Mouse (Mus musculus) right cerebral cortex, postnatal 14 days (tissue): ENCODE results near the gene Kcnma1.

Experiments used
- DNase-seq: peaks from one replicate; pipeline ENCODE4 v3.0.0; 2022

Kcnma1 gene

DNA sequence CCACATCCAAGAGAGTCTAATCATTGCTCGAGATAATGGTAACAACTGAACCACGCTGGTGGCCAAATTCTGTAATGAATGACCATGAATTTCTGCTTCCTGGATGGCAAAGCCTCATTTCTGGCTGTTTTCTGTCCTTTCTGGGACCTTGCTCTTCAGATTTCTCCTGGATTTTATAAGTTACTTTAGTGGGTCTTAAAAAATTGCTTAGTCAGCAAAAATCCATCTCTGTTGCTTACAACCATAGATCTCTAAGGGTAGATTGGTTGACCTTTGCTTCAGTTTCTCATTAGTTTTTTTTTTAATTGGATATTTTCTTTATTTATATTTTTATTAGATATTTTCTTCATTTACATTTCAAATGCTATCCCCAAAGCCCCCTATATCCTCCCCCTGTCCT is 496.9 kb downstream of the Kcnma1 start:
- DNase-seq: no peak

DNA sequence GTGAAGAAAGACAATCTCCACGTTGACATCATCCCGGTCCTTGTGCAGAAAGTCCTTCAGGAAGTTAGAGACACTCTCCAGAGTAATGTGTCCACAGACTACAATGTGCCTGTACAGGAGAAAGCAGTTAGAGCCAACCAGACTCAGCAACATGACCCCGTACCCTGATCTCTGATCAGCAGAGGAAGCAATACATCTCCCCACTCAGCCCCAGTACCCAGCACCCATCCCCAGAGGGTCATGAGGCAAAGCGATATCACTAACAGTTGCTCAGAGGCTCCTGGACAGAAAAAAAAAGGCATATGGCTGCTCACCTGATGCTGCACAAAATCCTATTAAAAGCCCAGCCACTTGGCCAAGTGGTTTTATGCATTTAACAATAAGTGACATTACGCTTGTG is 504.5 kb downstream of the Kcnma1 start:
- DNase-seq: no peak

DNA sequence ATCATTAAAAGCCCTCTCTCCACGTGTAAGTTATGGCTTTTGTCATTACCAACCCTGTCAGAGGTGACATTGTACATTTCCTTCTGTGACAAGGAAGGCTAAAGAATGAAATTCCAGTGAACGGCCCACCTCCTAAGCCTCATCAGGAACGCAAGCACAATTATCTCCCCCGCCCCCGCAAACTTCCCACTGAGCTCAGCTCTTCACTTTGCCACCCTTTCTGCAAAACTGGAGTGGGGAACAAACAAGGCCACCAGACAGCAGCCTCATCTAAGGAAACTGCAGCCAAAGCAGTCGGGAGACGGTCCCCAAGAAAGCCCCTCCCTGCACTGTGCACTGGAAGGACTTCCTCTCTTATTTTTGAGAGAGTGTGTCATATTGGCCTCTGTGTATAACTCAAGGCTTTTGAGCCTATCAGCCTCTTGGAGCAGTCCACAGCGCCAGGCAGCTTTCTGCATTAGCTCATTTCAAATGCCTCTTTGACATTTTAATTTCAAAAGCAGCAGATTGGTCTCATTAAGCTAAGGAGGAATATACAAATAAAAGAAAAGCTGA is 512.0 kb downstream of the Kcnma1 start:
- peak; percentile 16 for DNase-seq

DNA sequence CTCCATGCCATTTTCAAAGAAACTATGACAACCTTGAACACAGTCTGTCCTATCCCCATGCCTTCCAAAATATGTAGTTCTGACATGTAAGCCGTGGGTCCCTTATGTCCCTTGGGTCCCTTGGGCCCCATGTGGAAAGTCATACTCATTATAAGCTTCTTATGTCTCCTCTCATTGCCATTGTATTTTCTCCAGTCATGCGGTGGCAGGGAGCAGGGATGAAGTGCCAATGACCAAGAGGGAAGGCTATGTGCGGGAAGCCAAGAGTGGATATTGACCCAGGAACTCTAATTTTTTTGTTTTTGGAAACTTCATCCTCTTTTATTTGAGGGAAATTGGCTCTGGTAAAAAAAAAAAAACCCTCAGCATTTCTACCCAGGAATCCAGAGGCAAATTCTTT is 517.5 kb downstream of the Kcnma1 start:
- no peak for DNase-seq

DNA sequence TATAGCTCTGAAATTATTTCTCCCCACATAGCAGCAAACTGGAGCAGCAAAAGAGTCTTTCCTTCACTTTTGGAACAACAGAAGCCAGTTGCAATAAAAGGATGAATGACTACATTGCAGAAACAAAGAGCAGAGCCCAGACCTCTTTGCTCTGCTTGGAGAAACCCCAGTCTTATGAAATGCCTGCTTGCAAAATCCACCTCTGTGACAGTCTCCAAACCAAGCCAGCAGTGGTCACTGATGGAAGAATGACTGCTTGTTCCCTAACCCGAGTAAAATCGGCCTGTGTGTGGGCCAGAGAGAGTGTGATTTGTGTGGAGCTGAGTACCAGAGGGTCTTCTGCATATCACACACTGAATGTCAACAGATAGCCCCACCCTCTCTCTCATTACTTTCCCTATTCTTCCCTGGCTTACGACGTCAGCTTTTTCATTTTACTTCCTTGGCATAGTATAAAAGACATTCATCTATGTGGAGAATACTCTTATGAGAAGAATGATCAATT is 518.0 kb downstream of the Kcnma1 start:
- DNase-seq: no peak

DNA sequence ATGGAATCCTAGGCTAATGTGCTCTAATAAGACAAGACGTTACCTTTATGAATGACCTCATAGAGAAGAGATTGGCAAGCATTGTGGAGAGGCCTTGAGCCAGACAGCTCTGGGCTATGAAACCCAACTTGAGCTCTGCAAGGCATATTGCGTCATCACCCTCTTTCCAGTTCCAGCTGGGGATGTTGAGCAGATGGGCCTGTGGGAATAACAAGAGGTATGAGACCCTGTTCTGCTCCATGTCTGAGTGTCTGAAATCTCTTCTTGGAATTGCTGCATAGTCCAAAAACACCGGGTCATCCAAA is 519.8 kb downstream of the Kcnma1 start:
- no peak for DNase-seq

DNA sequence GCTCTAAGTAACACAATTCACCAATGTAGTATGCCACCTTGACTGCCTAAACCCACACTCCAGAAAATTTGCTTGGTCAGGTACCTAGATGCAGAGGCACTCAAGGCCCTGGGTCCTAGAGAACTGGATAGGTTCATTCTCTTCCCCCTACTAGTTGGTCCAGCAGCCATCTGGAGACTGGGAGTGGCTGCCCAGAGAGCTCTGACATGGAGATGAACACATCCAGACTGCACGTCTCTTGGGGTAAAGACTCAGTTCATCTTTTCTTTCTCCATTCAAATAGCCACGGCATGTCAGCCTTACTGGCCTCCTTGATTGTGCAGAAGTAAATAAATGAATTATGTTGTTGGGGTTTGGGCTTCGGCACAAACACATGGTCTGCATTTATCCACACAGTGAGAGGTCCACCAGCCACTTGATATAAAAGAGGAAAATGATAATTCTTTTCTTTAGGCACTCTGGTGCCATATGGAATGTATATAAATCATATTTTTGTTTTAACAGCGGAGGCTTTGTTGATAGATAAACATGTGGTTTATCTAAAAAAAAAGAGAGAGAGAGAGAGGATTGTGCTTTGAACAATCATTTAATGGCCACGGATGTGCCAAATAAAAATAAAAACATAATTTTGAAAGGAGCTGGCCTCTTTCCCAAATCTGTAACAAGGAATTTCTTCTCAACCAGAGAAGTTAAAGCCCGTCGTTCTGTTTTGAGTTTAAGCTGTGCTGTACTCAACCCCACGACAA is 520.4 kb downstream of the Kcnma1 start:
- no peak for DNase-seq

DNA sequence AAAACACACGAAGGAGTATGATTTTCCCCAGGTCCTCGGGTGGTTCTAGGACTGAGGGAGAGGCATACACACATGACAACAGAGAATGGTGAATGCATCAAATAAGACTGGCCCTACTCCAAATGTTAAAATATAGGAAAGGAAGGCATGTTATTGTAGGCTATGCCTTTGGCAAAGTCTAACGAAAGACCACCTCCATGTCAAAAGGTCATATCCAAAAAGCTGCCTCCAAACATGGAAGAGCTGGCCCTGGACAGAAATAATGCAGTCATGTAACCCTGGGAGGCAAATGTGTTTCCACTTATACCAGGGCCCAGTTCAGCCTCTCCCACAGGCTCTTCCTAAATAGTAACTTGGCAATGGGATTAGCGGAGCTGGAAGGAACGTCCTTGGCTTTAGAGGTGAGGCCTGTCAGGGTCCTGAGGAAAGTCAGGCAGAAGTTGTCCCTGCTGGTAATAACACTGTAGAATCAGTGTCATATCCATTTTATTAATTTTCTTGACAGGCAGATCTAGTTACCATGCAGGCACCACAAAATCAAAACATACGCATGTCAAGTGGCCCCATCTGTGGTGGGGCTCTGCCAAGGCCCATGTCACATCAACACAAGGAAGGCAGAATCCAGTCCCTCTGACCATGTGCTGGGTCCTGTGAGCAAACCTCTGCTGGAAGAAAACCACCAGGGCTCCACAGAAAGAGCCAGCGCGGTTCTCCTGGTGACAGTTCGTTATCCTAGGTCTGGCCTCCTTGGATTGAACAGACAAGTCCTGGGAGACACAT is 521.5 kb downstream of the Kcnma1 start:
- DNase-seq: no peak

DNA sequence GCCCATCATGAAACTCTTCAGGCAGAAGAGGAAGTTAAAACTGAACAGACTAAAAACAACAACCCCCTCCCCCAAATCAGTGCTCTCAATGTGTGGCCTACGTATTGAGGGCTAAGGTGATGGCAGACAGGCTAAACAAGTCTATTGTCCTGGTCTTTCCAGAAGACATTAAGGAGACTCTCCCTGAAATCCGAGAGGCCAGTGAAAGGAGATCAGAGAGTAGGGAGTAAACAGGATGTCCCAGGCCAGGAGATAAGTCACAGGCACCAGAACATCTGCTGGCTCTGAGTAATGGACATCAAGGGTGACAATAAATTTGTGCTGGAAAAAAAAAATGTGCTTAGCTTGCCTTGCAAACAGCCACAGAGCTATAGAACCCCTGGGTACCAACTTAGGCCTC is 522.9 kb downstream of the Kcnma1 start:
- DNase-seq: no peak

DNA sequence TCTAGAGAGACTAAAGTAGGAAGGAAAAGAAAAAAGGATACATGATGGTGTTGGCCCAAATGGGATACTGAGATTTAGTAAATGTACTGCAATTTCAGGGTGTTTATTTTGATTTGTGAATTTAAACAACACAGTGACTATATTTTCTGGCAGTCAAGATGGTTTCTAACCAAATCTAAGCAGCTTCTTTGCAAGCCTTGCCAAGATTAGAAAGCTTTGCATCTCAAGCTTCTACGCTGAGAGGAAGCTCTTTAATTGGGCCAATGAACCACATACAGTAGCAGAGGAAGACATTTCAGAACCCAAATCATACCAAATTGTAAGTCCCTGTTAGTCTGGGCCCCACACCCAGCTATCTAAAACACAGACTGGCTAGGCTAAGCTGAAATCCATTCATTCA is 527.6 kb downstream of the Kcnma1 start:
- no peak for DNase-seq

DNA sequence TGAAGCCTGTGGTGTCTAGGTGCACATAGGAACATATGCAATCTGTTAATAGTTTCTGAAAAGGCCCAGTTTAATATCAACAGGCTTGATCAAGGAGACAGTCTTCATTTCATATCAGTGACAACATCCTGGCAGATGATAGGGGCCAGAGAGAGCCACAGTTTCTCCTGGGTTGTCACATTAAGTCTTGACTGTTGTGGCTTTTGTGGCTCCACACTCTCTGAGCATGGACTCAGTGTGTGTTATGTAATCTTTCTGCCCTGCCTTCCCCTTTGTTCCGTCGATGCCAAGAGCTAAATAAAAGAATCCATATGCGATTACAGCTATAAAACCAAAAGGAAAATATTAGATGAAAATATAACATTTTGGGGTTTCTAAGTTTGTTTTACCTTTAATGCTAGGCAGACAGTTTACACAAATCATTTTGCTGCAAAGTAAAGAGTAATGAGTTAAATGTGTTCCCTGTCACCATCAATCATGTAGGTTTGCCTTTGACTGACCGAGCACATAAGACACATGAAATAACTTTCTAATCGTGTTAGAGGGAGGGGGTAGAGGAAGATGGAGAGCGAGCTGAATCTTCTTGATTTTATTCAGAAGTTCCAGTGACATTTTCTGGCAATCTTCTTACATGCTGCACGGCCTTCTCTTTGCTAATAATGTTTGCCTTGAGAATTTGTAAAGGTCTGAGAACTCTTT is 528.3 kb downstream of the Kcnma1 start:
- no peak for DNase-seq

DNA sequence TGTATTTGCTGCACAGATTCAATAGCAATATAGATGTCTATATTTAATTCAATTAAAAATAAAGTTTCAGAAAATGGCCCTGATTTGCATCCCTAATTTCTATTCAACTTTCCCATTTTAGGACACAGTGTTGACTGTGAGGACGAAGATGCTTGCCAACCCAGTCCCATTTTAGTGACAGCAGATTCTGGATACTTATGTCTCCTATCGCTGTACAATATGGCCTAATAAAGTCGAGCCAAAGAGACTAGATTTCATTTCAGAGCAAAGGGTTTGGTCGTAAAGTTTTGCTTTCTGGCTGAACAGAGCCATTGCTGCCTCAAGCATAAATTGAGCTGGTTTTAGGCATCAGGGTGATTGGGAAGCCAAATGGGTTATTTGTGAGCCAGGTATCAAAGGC is 539.2 kb downstream of the Kcnma1 start:
- no peak for DNase-seq

DNA sequence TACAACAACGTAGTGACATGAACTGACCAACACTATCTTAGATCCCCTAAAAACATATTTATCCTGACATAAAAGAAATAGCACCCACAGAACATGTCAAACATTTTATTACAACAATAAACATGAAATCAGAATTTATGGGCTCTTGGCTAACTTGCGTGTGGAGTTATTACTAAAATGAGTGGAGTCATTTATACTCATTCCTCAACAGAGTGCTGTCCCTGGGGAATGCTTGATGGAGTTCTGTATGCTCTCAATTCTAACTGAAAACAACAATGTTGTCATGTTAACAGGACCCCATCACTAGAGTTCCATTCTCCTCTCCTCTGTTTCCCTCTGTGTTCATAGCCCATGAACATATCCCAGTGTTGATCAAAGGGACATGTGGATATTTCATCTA is 544.2 kb downstream of the Kcnma1 start:
- DNase-seq: no peak

DNA sequence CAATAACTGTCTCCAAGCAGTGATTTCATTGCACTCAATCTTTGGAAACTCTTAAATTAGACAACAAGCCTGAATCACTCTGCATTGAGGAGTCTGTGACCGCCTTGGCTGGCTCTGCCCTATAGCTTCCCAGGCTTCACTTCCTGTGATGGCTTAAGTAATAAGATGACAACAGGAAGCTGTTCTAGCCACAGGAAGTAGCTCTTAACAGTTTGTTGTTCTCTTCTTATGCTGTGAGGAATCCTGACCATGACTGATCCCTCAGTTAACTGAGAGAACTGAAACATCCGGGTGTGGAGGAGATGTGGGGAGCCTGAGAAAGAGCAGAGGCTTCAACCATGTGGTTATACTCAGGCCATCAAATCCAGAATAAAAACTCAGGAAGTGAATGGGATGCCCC is 549.2 kb downstream of the Kcnma1 start:
- no peak for DNase-seq

DNA sequence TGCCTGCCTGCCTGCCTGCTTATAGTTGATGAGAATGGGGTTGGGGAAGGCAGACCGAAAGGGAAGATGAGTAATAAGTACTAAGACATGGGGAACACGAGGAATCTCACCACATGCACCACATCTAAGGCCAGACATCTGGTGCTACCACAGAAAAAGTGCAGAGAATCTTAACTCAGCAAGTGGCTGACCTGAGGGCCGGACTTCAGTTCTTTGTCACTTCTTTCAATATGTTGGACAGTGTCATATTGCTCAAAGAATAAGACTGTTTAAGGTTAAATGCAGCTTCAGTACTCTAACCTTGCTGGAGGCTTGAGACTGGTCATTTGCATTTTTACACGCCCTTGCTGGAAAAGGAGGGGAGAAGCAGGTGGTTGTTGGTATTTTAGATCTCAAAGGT is 555.7 kb downstream of the Kcnma1 start:
- no peak for DNase-seq

DNA sequence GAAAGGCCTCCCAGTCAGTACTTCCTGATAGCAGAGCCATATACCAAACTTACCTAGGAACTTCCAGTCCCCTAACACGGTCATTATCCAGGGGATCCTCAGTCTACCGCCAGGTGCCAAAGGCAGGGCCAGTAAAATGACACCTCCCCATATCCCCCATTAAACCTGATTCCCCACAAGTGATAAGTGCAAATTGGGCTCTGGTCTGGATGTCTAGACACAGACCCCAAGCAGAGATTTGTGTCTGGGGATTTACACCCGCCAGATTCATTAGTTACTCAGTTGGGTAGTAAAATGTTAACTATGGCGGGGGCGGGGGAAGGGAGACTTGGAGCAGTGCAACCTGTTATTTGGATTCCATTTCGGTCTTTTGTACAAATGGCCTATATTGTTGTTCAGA is 562.6 kb downstream of the Kcnma1 start:
- DNase-seq: no peak

DNA sequence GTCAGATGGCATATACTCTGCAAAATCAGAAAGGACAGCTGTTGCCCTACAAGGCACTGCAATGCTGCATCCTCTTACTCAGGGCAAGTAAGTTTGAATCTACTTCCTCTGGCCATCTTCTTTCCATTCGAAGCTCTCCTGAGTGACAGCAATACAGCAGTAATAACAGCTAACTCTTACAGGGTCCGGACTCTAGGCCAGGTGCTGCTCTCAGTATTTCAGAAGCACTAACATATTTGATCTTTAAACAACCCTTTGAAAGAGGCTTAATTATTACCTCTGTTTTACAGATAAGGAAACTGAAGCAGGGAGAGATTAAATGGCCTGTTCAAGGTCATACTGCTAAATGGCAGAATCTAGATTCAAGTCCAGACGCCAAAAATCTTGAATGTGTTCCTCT is 576.8 kb downstream of the Kcnma1 start:
- no peak for DNase-seq

DNA sequence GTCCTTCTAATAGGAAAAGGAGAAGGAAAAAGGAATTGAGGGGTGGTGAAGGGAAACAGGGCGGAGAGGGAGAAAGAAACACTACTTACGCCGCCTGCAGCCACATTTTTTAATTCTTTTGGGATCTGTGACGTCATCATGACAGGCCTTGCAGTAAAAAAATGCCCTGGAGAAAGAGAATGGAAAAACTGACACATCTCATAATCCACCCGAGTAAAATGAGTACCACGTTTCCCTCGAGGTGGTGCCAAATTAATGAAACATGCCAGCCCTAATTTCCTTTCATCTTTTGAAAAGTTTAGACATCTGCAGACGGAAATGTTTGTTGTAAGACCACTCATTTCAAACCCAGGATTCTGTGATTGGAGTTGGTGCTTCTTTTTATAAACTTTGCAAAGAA is 578.4 kb downstream of the Kcnma1 start:
- no peak for DNase-seq

DNA sequence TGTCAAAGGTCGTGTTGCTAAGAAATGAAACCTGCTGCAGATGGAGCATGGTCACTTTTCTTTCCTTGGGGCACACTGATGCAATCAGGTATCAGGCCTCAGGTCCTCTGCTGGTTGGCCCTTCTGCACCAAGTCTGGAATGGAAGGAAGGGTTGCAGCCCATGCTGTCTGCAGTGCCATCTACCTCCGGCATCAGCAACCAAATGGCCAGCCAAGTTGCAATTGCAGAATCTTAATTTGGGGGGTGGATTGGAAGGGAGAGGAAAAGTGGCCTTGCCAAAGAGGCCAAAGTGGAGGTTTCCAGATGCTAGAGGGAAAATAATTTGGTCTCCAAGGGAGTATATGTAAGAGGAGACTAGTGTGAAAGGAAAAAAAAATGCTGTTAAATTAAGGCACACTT is 584.3 kb downstream of the Kcnma1 start:
- DNase-seq: no peak

DNA sequence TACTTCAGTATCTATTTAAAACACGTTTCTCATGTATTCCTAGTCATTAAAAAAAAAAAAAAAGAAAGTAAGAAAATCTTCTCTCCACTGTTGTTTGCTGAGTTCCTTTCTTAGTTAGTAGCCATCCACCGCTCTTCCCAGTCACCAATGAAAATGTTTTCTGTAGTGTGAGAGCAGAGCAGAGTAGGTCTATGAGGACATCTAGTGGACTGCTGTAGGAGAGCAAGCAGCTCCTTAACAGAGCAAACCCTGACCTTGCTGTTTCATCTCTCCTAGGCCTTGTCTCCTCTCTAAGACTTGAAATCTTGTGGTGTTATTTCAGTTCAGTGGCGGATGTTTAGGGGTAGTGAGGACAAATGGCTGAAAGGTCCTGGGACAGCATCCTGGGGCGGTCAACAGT is 585.2 kb downstream of the Kcnma1 start:
- no peak for DNase-seq

DNA sequence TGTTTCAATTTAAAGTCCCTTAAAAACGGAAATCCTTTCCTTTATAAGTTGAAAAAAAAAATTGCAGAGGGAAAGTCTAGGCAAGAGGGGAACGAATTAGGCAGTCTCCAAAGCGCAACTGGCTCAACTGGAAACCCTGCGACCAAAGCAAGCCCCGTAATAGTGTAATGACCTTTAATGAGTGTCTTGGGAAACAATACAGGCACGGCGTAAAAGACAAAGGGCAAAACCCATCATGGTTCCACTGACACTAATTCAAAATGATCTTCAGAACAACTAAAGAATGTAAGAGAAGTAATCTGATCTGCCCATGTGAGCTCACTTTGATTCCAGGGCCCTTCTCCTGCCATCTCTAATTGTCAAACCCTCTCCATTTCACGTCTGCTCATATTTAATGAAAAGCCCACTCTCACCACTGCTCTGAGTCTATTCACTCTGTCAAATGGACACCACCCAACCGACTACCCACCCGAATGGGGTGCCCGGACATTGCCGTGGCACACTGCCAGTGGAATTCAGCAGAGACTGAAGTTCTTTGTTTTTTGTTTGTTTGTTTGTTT is 591.7 kb downstream of the Kcnma1 start:
- DNase-seq: no peak

DNA sequence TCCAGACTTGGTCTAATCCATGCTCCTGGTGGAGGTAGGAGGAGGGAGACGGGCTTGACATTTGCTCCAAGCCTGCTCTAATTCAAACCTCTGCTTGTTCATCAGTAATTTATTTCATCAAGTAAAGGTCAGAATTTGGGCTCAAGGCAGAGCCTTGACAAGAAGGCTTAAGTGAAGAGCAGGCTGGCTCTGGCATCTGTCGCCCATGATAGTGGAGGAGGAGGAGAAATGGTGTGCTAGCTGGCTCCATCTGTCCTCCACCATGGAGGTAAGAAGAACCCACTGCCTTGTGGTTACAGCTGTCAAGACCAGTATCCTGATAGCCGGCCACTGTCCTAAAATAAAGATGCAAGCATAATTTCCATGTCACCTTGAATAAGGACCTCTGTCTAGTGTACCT is 595.3 kb downstream of the Kcnma1 start:
- no peak for DNase-seq

DNA sequence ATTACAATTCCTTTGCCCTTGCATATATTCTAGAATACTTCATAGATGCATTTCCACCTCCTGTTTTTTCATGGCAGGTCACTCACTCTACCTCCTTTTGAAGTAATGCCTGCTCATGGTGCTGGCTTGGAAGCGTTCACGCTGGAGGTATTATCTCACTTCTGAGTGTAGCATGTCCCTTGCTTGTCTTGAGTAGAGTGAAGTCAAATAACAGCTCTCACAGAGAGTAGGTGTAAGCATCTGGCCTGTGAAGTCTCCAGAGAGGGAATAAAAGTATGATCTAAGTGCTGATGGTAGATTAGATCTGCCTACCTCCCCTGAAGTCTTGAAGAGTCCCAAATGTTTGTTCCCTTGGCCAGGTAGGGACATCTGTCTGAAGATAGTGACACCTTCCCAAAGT is 607.2 kb downstream of the Kcnma1 start:
- DNase-seq: no peak
